Mouse (Mus musculus) adrenal gland (tissue): ENCODE measurements around the gene Etv6.

ENCODE experiments used
- intact Hi-C: fragments of 180-260 bp; cut with DNase I; formaldehyde crosslinking; loops from one replicate; pipeline ENCODE4 v1.15.1; 2025

The Etv6 gene

DNA sequence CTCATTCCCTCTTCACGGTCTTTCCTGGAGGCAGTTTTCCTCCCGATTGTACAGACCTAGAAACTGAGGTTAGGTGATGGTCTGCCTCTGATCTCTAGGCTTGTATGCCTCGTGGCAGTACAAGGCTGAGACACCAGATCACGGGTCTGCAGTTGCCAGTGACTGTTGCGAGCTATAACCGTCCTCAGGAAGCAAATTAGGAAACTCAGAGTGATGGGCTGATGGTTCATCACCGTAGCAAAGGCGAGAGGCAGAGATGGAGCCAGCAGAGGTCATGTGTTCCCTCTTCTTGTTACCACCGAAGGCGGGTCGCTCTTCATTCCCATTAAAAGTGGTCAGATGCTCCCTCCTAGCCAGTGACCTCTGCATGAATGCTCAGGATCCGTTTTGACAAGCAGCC, 6.4 kb downstream of the Etv6 start:
- intact Hi-C loops, result loop anchor here (5.0 kb wide), 1 partner anchor 105 kb away; no protein-coding TSS in a partner anchor

DNA sequence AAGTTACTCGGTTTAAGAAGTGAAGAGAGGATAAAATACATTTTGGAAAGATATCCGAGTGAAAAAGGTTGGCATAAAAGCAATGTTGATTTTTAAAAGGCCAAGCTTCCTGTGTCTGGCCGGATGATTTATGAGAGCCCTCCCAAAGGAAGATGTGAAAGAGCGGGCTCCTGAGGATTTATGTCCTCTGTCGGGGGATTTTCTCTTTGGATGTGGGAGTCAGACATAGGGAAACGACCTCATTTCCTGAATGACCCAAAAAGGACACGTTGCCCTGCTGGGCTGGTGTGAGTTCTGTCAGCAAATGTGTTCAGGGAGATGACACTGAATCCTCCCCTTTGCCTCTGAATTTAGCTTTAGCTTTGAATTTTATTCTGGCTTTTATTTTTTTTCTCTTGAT, 8.0 kb downstream of the Etv6 start:
- intact Hi-C loops, result loop anchor here (5.0 kb wide), 1 partner anchor 104 kb away; no protein-coding TSS in a partner anchor

DNA sequence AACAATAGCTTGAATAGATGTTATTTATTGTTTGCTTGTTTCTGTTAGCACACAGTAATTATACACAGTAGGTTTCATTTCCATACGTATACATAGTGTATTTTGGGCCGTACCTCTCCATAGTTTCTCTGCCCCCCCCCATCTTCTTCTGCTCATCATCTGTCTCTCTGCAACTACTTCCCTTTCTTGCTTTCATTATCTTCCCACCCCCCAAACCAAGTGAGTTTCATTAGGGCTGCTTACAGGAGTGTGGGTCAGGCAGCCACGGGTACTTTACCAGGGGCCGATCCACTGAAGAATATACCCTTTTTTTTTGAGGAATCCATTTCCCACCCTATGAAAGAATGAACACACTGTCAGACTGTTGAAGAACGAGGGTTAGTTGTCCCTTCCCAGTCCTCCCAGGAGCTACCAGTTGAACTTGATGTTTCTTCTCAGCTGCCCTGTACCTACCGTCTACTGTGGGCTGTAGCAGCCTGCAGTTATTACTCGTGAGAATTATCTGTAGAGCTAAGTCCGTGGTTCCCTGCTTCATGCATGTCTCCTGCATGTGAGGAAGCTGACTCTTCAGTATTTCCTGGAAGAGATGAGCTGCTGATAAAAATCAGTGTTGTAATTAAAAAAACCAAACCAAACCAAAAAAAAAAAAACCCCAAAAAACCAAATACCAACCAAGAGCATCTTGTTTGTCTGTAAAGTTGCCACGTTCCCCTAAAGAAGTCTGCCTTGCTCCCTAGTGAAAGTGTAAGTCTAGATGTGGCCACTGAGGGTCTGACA, 9.8 kb downstream of the Etv6 start:
- intact Hi-C loops, result loop anchor here (5.0 kb wide), 1 partner anchor 62 kb away; no protein-coding TSS in a partner anchor

DNA sequence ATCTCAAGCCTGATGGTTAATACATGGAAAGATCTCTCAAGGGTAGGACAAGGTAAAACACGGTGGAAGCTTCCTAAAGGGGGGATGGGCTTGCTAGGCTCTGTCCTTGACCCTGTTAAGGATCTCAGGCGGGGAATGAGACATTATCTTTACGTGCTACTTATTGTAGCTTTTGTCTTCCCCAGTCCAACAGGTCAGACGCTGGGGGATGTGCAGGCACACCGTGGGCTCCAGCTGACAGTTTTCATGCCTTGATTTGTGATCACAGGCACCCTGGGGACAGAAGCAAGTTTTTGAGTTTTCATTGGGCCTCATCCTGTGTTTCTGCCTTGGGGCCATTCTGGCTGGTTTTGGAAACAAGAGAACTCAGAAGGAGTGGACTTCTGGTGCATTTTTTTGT, 10.6 kb downstream of the Etv6 start:
- intact Hi-C loops, result loop anchor here (5.0 kb wide), 1 partner anchor 61 kb away; no protein-coding TSS in a partner anchor

DNA sequence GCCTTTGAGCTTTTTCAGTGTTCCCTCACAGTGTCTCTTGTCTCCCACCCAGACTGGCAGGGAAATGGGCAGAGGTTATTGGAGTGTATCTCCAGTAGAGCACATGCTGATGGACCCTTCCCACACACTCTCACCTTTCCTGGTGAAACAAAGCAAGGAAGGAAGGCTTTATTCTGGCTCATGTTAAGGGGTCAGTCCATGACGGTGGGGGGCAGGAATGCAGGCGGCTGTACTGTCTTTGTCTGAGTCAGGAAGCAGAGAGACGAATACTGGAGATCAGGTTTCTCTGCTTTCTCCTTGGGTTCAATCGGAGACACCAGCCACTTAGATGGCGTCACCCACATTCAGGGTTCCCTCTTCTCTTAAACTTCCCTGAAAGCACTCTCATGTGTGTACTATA, 11.7 kb downstream of the Etv6 start:
- intact Hi-C loops, result loop anchor here (5.0 kb wide), 1 partner anchor 60 kb away; no protein-coding TSS in a partner anchor

DNA sequence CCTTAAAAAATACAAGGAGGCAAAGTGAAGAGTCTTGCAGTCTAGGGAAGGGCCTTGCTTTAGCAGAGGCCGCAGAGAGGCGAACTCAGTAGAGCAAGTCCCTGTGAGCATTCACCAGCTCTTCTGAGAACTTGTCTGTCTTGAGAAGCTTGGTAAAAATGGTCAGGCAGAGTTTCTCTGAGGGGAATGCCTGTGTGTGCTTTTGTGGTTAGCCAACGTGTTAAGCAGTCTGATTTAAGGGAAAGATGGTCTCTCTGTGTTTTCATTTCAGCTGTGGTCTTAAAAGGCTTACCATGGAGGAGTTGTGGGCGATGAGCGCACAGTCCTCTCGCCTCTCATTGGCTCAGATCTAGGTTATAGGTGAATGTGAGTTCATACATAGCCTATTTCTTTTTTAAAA, 12.5 kb downstream of the Etv6 start:
- intact Hi-C loops, result loop anchor here (5.0 kb wide), 1 partner anchor 59 kb away; no protein-coding TSS in a partner anchor

DNA sequence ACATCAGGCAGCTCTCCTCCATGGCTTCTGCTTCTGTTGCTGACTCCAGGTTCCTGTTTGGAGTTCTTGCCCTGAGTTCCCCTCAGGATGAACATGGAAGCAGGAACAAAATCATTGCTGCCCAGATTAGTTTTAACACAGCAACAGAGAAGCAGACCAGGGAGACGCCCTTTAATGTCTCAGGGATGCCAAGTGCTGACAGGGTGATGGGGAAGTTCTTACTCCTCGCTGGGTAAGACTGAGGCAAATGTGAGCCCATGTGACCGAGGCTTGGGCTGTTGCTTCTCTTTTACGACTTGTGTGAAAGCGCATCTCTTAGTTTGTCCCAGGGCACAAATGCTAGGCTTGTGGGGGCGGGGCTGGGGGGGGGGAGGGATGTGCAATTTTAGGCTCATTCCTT, 13.5 kb downstream of the Etv6 start:
- intact Hi-C loops, result loop anchor here (5.0 kb wide), 1 partner anchor 58 kb away; no protein-coding TSS in a partner anchor

DNA sequence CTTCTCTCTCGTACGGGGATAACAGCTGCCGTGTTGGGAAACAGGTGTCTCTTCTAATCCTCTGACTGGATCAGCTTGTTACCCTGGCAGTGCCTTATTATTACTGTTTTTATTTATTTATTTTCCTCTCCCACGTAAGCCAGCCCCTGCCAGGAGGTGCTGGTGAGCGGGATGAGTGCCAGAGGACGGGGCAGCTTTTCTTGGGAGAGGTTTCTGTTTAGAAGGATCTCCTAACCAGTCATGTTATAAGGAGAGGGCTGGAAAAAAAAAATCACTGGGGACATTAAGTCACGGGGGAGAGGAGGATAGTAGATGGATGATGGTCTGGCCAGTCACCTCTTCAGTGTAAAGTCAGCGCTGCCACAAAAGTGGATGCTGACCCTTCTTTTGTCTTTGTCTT, 15.0 kb downstream of the Etv6 start:
- intact Hi-C loops, result no loop called here

DNA sequence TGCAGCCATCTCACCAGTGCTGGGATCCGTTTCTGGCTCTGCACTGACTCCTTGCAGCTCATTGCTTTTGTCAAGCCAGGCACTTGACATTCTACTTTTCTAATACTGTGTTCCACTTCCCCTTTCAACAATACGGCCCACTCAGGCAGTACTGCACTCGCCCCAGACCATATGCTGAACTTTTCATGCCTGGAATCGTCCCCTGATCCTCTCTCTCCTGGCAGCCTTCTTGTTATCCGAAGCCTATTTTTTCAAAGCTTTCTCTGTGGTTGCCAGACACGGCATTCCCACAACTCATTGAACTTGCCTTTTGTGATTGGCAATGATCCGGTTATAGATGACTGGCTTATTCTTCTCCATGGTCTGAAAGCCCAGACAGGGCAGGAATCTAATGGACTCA, 16.4 kb downstream of the Etv6 start:
- intact Hi-C loops, result no loop called here

DNA sequence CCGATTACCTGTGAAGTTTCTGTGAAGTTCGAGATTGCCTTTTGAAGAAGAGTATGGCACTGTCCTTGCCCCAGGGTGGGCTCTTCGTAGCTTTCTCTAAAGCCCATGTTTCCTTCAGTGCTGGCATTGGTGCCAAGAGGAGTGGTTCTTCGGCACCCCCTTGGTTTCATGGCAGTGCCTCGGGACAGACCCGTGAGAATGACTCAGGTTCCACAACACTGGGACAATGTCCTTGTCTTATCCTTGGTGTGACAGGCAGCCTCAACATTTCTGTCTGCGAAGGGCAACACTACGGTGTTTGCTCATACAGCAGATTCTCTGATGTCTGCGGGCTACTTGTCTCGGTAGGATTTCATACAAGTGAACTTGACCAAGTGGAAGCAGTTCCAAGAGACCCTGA, 17.6 kb downstream of the Etv6 start:
- intact Hi-C loops, result no loop called here

DNA sequence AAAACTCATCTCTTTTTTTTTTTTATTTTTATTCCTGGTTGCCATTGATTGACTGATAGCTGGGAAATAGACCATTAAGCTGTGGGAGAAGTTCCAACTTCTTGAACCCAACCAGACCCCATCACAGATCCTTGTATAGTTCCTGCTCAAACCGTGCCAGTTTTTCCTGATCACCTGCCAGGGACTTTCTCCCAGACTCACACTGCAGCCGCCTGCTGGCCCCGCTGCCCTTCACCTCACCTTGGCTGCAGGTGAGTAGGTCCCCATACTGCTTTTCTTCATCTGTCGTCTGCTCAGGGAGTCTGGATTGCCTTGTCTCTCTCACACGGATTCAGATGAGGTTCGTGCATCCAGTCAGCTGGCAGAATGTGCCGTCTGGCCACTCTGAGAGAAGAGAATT, 18.1 kb downstream of the Etv6 start:
- intact Hi-C loops, result no loop called here

DNA sequence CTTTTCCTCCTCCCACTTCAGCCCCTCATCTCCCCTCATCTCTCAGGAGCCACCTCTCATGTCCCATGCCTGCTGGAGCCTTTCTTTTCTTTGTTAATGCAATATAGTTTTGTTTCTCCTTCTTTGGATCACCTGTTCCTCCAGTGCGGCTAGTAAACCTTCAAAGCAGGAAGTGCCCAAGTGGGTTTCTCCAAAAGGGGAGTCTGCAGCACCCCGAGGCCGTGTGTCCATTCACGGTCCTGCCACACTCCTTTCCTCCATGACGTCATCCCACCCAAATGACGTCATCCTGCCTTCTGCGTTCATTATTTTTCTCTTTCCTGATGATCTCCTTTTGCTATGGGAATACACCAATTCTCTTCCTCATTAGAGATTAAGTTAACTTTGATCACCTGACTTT, 20.1 kb downstream of the Etv6 start:
- intact Hi-C loops, result no loop called here

DNA sequence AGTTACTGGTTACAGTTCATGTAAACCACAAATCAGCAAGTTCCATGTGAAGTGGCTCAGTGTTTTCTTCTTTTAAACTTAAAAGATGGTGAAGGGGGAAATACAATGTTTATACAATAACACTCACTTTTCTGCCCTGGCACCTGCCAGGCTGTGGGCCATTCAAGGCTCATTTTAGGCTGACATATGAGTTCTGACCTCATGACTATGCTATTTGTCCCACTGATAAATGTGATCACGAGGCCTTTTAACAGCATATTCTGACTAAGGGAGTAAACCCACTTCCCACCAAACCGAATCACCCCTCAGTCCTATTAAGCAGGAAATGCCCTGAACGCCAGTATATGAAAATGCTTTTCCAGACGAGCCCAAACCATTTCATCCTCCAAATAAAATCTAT, 23.0 kb downstream of the Etv6 start:
- intact Hi-C loops, result no loop called here

DNA sequence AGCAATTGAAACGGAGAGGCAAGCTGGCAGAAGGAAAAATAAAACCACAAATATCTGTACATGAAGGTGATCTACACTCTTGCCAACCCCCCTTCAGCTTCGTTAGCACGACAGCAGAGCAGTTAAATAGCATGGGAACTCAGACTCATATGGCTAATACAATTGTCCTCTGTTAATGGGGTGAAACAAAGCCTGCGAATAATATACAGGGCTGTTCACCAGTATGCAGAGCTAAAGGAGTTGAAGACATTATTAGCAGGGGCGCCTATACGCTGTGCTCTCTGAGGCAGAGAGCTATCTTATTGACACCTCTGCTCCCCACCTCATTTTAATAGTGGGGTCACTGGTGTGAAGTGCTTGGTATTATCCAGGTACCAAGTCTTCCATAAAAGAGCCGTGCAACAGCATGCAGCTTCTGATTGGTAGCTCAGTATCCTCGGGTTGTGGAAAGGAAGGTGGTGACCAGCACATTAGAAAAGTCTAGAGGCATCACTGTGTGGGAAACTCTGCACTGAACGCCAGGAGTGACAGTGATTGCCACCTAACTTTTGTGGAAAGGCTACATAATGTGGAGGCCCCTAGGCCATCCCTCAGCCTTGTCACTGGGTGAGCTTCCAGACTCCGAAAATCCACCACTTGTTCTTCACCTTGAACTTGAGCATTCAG, 23.5 kb downstream of the Etv6 start:
- intact Hi-C loops, result no loop called here

DNA sequence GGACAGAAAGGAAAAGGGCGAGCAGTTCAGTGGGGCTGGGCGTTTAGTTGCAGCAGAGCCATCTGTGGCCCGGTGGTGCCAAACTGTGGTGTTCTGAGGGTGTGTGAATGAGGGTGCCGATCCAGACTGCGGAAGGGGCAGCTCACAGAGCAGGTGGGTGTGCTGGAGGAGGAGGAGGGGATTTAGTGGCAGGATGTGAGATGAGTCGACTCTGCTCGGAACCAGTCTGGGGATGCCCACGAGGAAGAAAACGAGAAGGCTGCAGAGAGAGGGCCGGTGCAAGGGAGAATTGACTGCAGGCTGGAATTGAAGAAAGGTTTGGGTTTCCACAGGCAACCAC, 24.0 kb downstream of the Etv6 start:
- intact Hi-C loops, result no loop called here

DNA sequence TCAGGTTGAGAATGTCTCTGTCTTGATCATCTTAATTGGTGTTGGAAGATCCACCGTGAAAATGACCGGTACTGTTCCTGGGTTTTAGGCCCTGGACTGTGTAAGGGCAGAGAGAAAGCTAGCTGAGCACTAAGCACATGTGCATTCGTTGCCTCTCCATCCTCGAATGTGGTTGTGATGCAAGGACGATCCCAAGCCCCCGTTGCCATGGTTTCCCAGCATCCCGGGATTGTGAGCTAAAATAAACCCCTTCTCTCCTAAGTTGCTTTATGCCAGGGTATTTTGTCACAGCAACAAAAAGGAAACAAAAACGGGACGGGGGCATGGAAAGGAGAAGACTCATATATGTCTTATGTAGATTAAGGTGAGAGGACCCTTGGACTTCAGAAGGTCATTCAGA, 24.5 kb downstream of the Etv6 start:
- intact Hi-C loops, result no loop called here

DNA sequence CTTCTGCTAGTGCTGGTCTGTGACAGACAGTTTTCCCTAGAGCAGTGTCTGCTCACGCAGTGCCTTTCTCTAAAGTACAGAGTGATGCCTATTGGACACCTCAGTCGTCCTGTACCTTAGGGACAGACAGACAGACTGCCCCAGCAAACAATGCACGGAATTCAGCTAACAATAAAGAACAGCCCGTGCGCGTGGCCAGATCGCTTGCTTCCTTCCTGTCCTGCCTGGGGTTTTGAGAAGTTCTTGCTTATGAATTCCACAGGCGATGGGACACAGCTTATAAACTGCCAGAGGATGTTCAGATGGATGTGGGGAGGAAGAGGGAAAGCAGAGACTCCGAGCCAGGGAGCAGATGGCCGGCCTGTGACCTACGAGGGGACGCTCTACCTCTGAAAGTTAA, 25.3 kb downstream of the Etv6 start:
- intact Hi-C loops, result no loop called here

DNA sequence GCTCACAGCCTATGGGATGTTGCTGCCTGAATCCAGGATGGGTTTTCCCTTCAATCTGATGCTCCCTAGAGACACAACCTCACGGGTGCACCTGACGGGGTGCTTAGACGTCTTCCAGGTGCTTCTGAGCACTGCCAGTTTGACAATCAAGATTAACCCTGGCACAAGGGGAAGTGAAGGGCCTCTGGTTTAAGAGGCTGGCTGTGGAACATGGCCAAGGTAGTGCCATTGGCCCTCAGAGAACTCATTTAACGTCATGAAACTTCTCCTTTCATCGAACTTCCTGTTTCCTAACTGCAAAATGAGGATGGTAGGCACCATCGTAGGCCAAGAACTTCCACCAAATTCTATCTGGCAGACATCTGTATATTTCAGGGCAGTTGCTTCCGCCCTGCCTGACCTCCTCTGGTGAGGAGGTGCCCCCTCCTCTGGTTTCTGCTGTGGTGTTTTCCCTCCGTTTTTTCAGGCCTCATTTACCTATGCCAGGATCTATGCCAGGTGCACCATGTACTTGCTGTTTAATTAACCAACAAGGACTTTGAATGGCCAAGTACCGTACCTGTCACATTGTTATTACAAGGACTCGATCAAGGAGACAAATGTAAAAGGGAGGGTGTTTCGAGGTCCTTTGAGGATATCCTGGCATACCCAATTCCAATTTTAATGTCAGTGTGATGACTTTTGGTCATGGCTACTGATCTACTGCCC, 29.7 kb downstream of the Etv6 start:
- intact Hi-C loops, result no loop called here

DNA sequence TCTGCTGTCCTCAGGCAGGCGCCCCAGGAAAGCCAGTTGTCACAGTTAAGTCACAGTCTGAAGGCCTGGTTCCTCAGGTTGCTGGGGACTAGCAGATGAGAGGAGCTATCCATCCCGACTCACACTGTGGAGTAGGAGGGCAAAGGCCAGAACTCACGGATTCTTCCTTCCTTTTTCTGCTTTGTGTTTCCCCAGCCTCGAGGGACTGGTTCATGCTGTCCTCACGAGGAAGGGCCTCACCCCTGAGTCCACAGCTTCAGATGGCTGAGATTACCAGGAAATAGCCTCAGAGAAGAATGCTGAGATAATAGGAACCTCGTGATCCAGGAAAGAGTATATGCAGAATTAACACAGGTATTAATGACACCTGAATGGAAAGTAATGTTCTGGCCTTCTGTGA, 30.6 kb downstream of the Etv6 start:
- intact Hi-C loops, result no loop called here

DNA sequence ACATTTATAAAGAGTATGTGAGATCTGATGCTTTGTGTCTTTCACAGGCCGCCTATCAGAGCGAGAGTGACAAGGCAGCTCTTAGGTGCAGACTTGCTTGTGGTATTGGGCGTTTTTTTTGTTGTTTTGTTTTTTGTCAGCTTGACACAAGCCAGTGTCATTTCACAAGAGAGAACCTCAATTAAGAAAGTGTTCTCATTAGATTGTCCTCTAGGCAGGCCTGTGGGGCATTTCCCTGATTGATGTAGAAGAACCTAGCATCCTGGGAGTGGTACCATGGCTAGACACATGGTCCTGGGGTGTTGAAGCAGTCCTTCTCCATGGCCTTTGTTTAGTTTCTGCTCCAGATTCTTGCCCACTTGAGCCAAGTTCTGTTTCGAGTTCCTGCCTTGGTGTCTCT, 31.5 kb downstream of the Etv6 start:
- intact Hi-C loops, result no loop called here

DNA sequence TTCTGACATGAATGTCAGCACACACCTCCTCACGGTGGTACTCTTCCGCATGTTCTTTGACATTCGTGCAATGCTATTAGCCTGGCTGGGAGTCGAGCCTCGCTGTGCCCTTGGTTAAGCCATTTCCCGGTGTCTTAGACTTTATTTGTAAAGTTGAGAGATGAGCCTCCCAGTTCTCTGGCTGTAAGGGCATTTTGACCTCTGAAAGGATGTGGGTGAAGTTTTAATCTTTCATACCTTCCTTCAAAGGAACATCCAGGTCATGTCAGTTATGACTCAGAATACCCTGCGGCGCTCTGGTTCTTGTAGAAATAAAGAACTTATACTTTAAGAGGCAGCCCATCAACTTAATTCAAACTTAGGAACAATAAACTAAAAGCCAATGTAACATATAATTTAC, 32.0 kb downstream of the Etv6 start:
- intact Hi-C loops, result no loop called here

DNA sequence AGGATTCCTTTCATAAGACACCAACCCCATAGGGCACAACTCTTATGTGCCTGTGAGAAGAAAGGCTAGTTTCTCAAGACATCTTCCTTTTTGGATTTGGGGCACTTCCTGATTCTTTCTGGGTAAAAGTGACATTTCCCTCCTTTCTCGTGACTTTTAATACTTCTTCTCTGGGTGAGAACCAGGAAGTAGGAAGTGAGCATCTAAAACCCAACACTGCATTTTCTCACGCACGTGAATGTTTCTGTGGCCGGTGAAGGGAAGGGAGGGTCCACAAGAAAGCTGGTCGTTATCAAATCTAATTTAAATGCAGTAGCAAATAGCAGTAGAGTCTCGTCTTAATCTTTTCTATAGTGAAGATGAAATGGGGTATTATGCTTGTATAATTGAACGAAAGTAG, 36.9 kb downstream of the Etv6 start:
- intact Hi-C loops, result no loop called here
